Mouse (Mus musculus) c-Kit-positive CD71-negative TER-119-negative erythroid progenitor cells, embryonic 14.5 days (primary cell): ENCODE data around the gene Gm12394.
"Not testable (repeated sequence)": the region's sequence is repeated elsewhere in the genome, so short reads cannot be mapped to it uniquely, and the experiment has no call there.

Experiments
- DNase-seq: peaks from one replicate; pipeline ENCODE4 v3.0.0-alpha.2; 2013; ENCODE audit warnings: low read depth

Gene Gm12394

DNA sequence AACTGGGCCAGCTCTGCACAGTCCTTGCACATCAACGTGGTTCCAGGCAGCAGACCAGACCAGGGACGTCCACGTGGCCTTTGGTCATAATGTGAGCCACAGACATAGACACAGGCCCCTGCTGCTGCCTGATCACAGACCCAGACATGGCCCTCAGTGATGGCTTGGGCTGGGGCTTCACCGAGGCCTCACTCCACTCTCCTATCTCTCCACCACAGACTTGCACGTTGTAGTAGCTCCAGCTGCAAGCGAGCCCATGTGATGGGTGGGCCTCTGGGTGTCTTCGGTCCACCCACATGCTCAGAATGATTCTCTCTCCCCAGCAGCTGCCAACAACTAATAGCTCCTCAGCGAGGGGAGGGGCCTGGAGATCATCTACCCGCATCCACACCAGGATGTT, 3.9 kb upstream of the Gm12394 start:
- not testable (repeated sequence) for DNase-seq

DNA sequence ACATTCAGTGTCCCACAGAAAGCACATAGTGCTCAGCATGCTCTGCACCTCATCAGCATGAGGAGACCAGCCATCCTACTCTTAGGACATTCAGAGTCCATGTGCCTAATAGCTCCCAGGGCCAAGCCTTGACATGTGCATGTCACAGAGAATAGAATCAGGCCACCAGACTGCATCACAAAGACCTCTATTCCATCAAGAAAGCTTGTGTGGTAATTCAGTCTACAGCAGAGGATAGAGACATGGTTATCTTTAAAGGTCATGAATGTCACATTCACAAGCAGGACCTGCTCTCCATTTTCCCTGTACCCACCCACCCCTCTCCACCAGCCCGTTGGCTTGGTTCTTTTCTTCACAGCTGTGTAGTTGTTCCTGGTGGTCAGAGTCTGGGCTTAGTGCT, 2.8 kb downstream of the Gm12394 start, which contains the start of gene Fam205a1:
TSS of gene Fam205a1 (minus strand) at position 101 of the 400 bp plus-strand sequence.
- not testable (repeated sequence) for DNase-seq

DNA sequence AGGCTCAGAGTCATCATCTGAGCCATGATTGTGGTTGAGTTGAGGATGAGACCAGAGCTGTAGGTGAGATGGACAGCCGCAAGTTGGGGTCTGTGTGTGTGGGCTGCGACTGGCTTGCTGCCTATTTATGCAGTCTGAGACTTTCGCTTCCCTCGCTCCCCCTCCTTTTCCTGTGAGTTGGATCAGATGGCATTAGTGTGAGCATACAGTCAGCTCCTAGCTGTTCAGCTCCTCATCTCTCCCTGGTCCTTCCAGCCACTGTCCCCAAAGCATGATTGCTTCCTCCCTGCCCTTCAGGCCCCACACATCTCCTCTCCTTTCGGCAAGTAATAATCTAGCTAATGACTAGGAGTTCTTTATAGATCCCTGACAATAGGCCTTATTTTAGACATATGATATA, 82.7 kb downstream of the Gm12394 start, which contains the start of gene Ccl21a:
TSS of gene Ccl21a (minus strand) at position 101 of the 400 bp plus-strand sequence.
- DNase-seq = not testable (repeated sequence)

DNA sequence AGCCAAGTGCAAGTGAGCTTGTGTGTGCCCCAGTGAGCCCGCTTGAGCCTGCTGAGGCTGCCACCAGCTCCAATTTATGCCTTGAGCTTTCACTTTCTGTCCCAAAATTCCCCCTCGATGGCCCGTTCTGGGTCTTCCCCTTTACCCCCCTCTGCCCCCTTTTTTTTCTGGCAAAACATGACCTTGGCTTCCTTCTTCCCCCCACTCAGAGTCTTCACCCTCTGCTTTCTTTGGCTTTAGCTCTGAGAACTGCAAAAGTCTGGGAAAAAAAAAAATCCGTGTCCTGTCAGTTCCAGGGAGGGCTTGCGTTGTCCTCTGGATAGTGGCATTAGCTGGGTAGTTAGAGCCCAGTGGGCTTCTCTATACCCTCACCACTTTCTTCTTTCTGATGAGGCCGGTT, 100.1 kb downstream of the Gm12394 start, which contains the start of gene Ccl19:
TSS of gene Ccl19 (minus strand) at position 101 of the 400 bp plus-strand sequence.
- DNase-seq = not testable (repeated sequence)

DNA sequence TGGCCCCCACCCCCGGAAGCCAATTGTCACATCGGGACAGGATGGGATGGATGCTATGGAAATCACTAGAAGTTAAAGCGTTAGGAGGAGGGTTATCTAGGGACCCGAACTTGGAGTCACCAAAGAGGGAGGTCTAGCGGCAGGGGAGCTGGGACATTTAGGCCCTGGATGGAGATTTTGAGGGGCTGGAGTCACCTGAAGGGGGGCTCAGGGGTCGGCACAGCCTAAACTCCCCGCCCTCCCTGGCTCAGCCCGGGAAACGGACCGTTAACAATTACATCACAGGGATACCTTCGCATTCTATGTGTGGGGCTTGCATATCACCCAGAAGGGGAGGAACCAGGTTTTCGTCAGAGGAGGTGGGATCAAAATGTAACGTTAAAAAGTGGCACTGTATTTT, 121.3 kb downstream of the Gm12394 start, which contains the start of gene 4930578G10Rik:
TSS of gene 4930578G10Rik (plus strand) at position 301 of the 400 bp plus-strand sequence.
- not testable (repeated sequence) for DNase-seq
